ENCODE assay signal across 32 mouse cellular contexts in genomic region chr10:117758749-117759727, GRCm38 (mm10).
"Had no signal": no experiment of that assay in that cellular context is flagged by ENCODE, and none has a peak within 500 bp of the region (broad histone marks: within the 10 kb centered on the region; RNA-seq: fewer than 3 reads in every experiment).

No protein-coding gene starts in this region.

- H3K4me2 ChIP-seq: limb, embryonic 12.5 days; limb, embryonic 13.5 days; limb, embryonic 15.5 days; liver, embryonic 11.5 days; liver, embryonic 12.5 days; liver, embryonic 13.5 days; liver, embryonic 15.5 days; lung, embryonic 14.5 days; lung, embryonic 15.5 days; midbrain, embryonic 12.5 days; midbrain, embryonic 13.5 days; midbrain, embryonic 15.5 days; neural tube, embryonic 12.5 days; neural tube, embryonic 13.5 days had no signal

- DNase-seq: left cerebral cortex, postnatal 4 days; liver; liver, embryonic 13.5 days; liver, postnatal 0 days; lung, adult 18-20 months; lung, adult 2 months; lung, embryonic 14.5 days; lung, postnatal 10 days; lung, postnatal 14 days; lung, postnatal 36 days; lung, postnatal 4 days; midbrain, embryonic 14.5 days had no signal

- H3K27ac ChIP-seq: limb, embryonic 10.5 days; limb, embryonic 12.5 days; limb, embryonic 13.5 days; limb, embryonic 15.5 days; liver, embryonic 12.5 days; liver, embryonic 13.5 days; liver, embryonic 14.5 days; liver, embryonic 15.5 days; lung, embryonic 15.5 days; macrophage; midbrain, embryonic 10.5 days; midbrain, embryonic 12.5 days; midbrain, embryonic 13.5 days; midbrain, embryonic 15.5 days; neural tube, embryonic 12.5 days; neural tube, embryonic 13.5 days had no signal

- H3K4me3 ChIP-seq: limb, embryonic 10.5 days; limb, embryonic 12.5 days; limb, embryonic 13.5 days; limb, embryonic 15.5 days; liver, embryonic 12.5 days; liver, embryonic 13.5 days; liver, embryonic 15.5 days; lung, embryonic 15.5 days; megakaryocyte, embryonic 14.5 days; midbrain, embryonic 10.5 days; midbrain, embryonic 12.5 days; midbrain, embryonic 13.5 days; midbrain, embryonic 15.5 days; myocyte; neural tube, embryonic 12.5 days; neural tube, embryonic 13.5 days had no signal

- H3K4me1 ChIP-seq: limb, embryonic 10.5 days; limb, embryonic 12.5 days; limb, embryonic 13.5 days; limb, embryonic 15.5 days; liver, embryonic 12.5 days; lung, embryonic 15.5 days; midbrain, embryonic 10.5 days; midbrain, embryonic 12.5 days; midbrain, embryonic 13.5 days; midbrain, embryonic 15.5 days; neural tube, embryonic 12.5 days; neural tube, embryonic 13.5 days had no signal

- H3K27me3 ChIP-seq: limb, embryonic 12.5 days; limb, embryonic 13.5 days; limb, embryonic 15.5 days; liver, embryonic 12.5 days; liver, embryonic 13.5 days; liver, embryonic 15.5 days; lung, embryonic 15.5 days; megakaryocyte, embryonic 14.5 days; midbrain, embryonic 12.5 days; midbrain, embryonic 13.5 days; midbrain, embryonic 15.5 days; neural tube, embryonic 12.5 days; neural tube, embryonic 13.5 days had no signal

- ATAC-seq: liver, embryonic 12.5 days; liver, postnatal 0 days; lung, postnatal 0 days; midbrain, embryonic 13.5 days; midbrain, embryonic 15.5 days; midbrain, embryonic 16.5 days had no signal

- H3K9ac ChIP-seq: limb, embryonic 12.5 days; limb, embryonic 13.5 days; limb, embryonic 15.5 days; liver, embryonic 12.5 days; liver, embryonic 13.5 days; liver, embryonic 14.5 days; liver, embryonic 15.5 days; liver, postnatal 0 days; lung, embryonic 14.5 days; lung, embryonic 15.5 days; midbrain, embryonic 12.5 days; midbrain, embryonic 13.5 days; midbrain, embryonic 15.5 days; neural tube, embryonic 12.5 days; neural tube, embryonic 13.5 days had no signal

- H3K9me3 ChIP-seq: limb, embryonic 10.5 days; limb, embryonic 12.5 days; limb, embryonic 13.5 days; limb, embryonic 15.5 days; liver, embryonic 12.5 days; liver, embryonic 13.5 days; liver, embryonic 15.5 days; lung, embryonic 15.5 days; megakaryocyte, embryonic 14.5 days; midbrain, embryonic 10.5 days; midbrain, embryonic 12.5 days; midbrain, embryonic 13.5 days; midbrain, embryonic 15.5 days; neural tube, embryonic 12.5 days; neural tube, embryonic 13.5 days had no signal
